Mouse (Mus musculus) heart, postnatal 10 days (tissue): ENCODE measurements around the gene Mdh2. TPM values are rescaled to one million over a fixed set of nuclear protein-coding genes. Genes with fewer than 3 reads are reported as not detected.

Experiments
- DNase-seq, 2 experiments: peaks; one replicate each; pipeline ENCODE4 v3.0.0; 2021
- intact Hi-C: fragments of 180-260 bp; cut with DNase I; formaldehyde crosslinking; loops from one replicate; pipeline ENCODE4 v1.15.1; 2025
- total RNA-seq, 2 experiments: library from RNA; stranded (reverse); gene quantifications; 2 replicates each; pipeline ENCODE4 v1.2.3; 2021

Gene Mdh2
- total RNA-seq, 2 experiments from 2014 or later: 1,661 to 1,664 TPM

- no peak for DNase-seq
- intact Hi-C loops: loop anchor here (5.0 kb wide), 1 partner anchor 363 kb away; no protein-coding TSS in a partner anchor
Observed at GRCm38 (mm10) chr5:135764971-135765370, 13.3 kb upstream of the Mdh2 start.

GRCm38 (mm10) chr5:135772519-135772918 is 5.8 kb upstream of the Mdh2 start:
- no peak for DNase-seq
- intact Hi-C loops: no loop called here

GRCm38 (mm10) chr5:135776546-135776945 is 1.7 kb upstream of the Mdh2 start:
- intact Hi-C loops: loop anchor here (5.0 kb wide), 1 partner anchor 379 kb away; no protein-coding TSS in a partner anchor
- no peak for DNase-seq

GRCm38 (mm10) chr5:135777796-135778470 is 347 bp upstream of the Mdh2 start, which contains the start of gene Styxl1:
TSS of gene Styxl1 (minus strand) at chr5:135778385.
- intact Hi-C loops: loop anchor here (1.0 to 5.0 kb wide), 2 partner anchors 34 to 381 kb away; partner anchors contain the start of gene Tmem120a
- DNase-seq: no peak

GRCm38 (mm10) chr5:135780331-135780730 is 2.1 kb downstream of the Mdh2 start:
- intact Hi-C loops: no loop called here
- no peak for DNase-seq

GRCm38 (mm10) chr5:135782901-135783300 is 4.6 kb downstream of the Mdh2 start:
- intact Hi-C loops: no loop called here
- no peak for DNase-seq

- intact Hi-C loops: loop anchor here (1.0 kb wide), 1 partner anchor 61 kb away; no protein-coding TSS in a partner anchor
- peak; percentile 92 to 94 for DNase-seq
Observed at GRCm38 (mm10) chr5:135793996-135794858, 15.9 kb downstream of the Mdh2 start.

GRCm38 (mm10) chr5:135794859-135795181 is 16.5 kb downstream of the Mdh2 start:
- intact Hi-C loops: loop anchor here (1.0 kb wide), 1 partner anchor 60 kb away; no protein-coding TSS in a partner anchor
- no peak for DNase-seq

GRCm38 (mm10) chr5:135799746-135800145 is 21.5 kb downstream of the Mdh2 start:
- intact Hi-C loops: no loop called here
- no peak for DNase-seq

GRCm38 (mm10) chr5:135800927-135801326 is 22.6 kb downstream of the Mdh2 start:
- no peak for DNase-seq
- intact Hi-C loops: no loop called here

GRCm38 (mm10) chr5:135802641-135803040 is 24.4 kb downstream of the Mdh2 start:
- no peak for DNase-seq
- intact Hi-C loops: no loop called here

GRCm38 (mm10) chr5:135803135-135803534 is 24.9 kb downstream of the Mdh2 start:
- DNase-seq: no peak

GRCm38 (mm10) chr5:135803676-135804075 is 25.4 kb downstream of the Mdh2 start:
- intact Hi-C loops: no loop called here

More at GRCm38 (mm10) chr5:135803135-135803534, 24.9 kb downstream of the Mdh2 start:
- intact Hi-C loops: no loop called here

GRCm38 (mm10) chr5:135804735-135805134 is 26.5 kb downstream of the Mdh2 start:
- intact Hi-C loops: loop anchor here (5.0 kb wide), 1 partner anchor 38 kb away; no protein-coding TSS in a partner anchor
- no peak for DNase-seq

More at GRCm38 (mm10) chr5:135803676-135804075, 25.4 kb downstream of the Mdh2 start:
- no peak for DNase-seq

GRCm38 (mm10) chr5:135806555-135807262 is 28.4 kb downstream of the Mdh2 start, which contains the start of gene Srrm3:
TSS of gene Srrm3 (plus strand) at chr5:135806890.
- peak; percentile 92 to 97 for DNase-seq
- intact Hi-C loops: loop anchor here (5.0 kb wide), 1 partner anchor 36 kb away; no protein-coding TSS in a partner anchor

- intact Hi-C loops: loop anchor here (5.0 kb wide), 1 partner anchor 35 kb away; no protein-coding TSS in a partner anchor
- no peak for DNase-seq
Observed at GRCm38 (mm10) chr5:135807263-135807637, 29.0 kb downstream of the Mdh2 start.

GRCm38 (mm10) chr5:135812991-135813390 is 34.7 kb downstream of the Mdh2 start:
- intact Hi-C loops: no loop called here

GRCm38 (mm10) chr5:135818491-135818890 is 40.2 kb downstream of the Mdh2 start:
- intact Hi-C loops: no loop called here
- DNase-seq: no peak

More at GRCm38 (mm10) chr5:135812991-135813390, 34.7 kb downstream of the Mdh2 start:
- DNase-seq: peak in 1 of 2 experiments; percentile 17

GRCm38 (mm10) chr5:135822316-135822944 is 44.1 kb downstream of the Mdh2 start:
- no peak for DNase-seq
- intact Hi-C loops: no loop called here

- intact Hi-C loops: no loop called here
- DNase-seq: no peak
Observed at GRCm38 (mm10) chr5:135824517-135824916, 46.2 kb downstream of the Mdh2 start.
